Mouse (Mus musculus): ENCODE results near the gene Pex19. TPM values are rescaled to one million over a fixed set of nuclear protein-coding genes. Genes with fewer than 3 reads are reported as not detected.

Pex19 gene
- 19.4 TPM for polyA plus RNA-seq (2014; fragmentation: Illumina TruSeq; extraction: RNeasy Lipid Tissue Mini Kit (QIAGEN cat#74804); ENCODE audit: low read depth, low replicate concordance)

GRCm38 (mm10) chr1:172126376-172127347 lies at the start of gene Pex19:
Pex19 (plus strand) TSS chr1:172126755.

DNA sequence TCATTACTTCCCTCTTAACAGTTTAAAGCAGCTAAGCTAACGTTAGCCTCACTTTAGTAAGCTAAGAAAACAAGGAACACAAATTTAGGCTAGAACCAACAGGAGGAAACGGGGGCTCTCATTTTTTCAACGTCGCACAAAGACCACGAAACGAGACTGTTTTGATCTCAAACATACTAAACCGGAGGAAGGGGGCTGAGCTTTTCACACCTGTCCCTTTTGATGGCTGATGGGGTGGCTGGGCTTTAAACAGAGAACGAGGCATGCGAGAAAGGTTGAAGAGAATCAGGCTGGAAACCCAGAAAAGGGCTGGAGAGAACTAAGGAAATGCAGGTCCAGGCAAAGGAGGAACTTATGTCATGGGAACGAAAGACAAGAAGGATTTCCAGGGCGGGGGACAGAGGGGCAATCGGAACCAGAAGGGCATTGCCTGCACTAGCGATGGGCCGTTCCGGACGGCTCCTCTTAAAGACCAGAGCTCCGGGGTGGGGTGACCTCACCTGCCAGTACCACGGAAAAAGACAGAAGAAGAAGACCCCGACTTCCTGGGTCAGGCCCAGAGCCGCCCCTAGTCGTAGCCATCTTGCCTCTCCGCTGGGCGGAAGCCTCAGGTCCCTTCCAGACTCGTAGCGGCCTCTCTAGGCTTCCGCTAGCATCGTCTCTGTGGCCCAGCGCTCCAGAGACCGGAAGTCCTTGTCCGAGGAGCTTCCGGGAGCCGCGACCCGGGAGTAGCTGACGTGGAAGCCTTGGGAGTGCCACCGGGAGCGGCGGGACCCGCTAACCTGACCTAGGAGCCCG lies 44.3 kb upstream of the Pex19 start, which contains the start of the genes Copa and Ncstn:
Copa (plus strand) TSS at position 429 of the 798 bp plus-strand sequence.
Ncstn (minus strand) TSS at position 695 of the 798 bp plus-strand sequence.

DNA sequence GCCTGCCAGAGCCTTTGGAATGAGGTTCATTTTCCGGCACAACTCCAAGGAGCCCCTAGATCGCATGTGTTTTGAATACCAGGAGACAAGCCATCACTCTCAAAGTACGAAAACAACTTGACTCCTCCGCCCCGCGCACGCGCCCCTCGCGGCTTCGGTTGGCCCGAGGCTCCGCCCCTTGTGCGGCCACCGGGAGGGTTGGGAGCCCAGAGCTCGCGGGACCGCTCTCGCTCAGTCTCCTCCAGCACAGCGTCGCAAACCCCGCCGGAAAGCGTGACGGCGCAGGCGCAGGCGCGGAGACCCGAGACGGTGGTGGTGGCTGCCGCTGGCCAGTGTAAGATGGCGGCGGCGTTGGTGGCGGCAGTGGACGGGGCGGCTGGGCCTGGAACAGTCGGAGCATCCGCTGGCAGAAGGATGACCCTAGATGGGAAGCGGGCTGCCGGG lies 21.3 kb downstream of the Pex19 start, which contains the start of gene Dcaf8:
Dcaf8 (plus strand) TSS at position 250 of the 444 bp plus-strand sequence.

Other genes starting within 250 kb of the Pex19 start
- gene Gm10521, start 231.1 kb upstream of the Pex19 start, polyA plus RNA-seq (2014; fragmentation: Illumina TruSeq; extraction: RNeasy Lipid Tissue Mini Kit (QIAGEN cat#74804); ENCODE audit: low read depth, low replicate concordance): 0.13 TPM
- 0.06 TPM for gene Slamf6, start 209.2 kb upstream of the Pex19 start, polyA plus RNA-seq (2014; fragmentation: Illumina TruSeq; extraction: RNeasy Lipid Tissue Mini Kit (QIAGEN cat#74804); ENCODE audit: low read depth, low replicate concordance)
- gene Vangl2, start 98.3 kb upstream of the Pex19 start, polyA plus RNA-seq (2014; fragmentation: Illumina TruSeq; extraction: RNeasy Lipid Tissue Mini Kit (QIAGEN cat#74804); ENCODE audit: low read depth, low replicate concordance): 0.35 TPM
- gene Nhlh1, start 69.2 kb upstream of the Pex19 start, polyA plus RNA-seq (2014; fragmentation: Illumina TruSeq; extraction: RNeasy Lipid Tissue Mini Kit (QIAGEN cat#74804); ENCODE audit: low read depth, low replicate concordance): not detected
- gene Copa, start 44.2 kb upstream of the Pex19 start, polyA plus RNA-seq (2014; fragmentation: Illumina TruSeq; extraction: RNeasy Lipid Tissue Mini Kit (QIAGEN cat#74804); ENCODE audit: low read depth, low replicate concordance): 78.8 TPM
- 17.9 TPM for gene Ncstn, start 44.0 kb upstream of the Pex19 start, polyA plus RNA-seq (2014; fragmentation: Illumina TruSeq; extraction: RNeasy Lipid Tissue Mini Kit (QIAGEN cat#74804); ENCODE audit: low read depth, low replicate concordance)
- 73.1 TPM for gene Dcaf8, start 21.3 kb downstream of the Pex19 start, polyA plus RNA-seq (2014; fragmentation: Illumina TruSeq; extraction: RNeasy Lipid Tissue Mini Kit (QIAGEN cat#74804); ENCODE audit: low read depth, low replicate concordance)
- 19.4 TPM for gene Pea15a, start 80.0 kb downstream of the Pex19 start, polyA plus RNA-seq (2014; fragmentation: Illumina TruSeq; extraction: RNeasy Lipid Tissue Mini Kit (QIAGEN cat#74804); ENCODE audit: low read depth, low replicate concordance)
- 4.4 TPM for gene Casq1, start 93.1 kb downstream of the Pex19 start, polyA plus RNA-seq (2014; fragmentation: Illumina TruSeq; extraction: RNeasy Lipid Tissue Mini Kit (QIAGEN cat#74804); ENCODE audit: low read depth, low replicate concordance)
- 286 TPM for gene Atp1a4, start 131.7 kb downstream of the Pex19 start, polyA plus RNA-seq (2014; fragmentation: Illumina TruSeq; extraction: RNeasy Lipid Tissue Mini Kit (QIAGEN cat#74804); ENCODE audit: low read depth, low replicate concordance)
- gene Igsf8, start 134.9 kb downstream of the Pex19 start, polyA plus RNA-seq (2014; fragmentation: Illumina TruSeq; extraction: RNeasy Lipid Tissue Mini Kit (QIAGEN cat#74804); ENCODE audit: low read depth, low replicate concordance): 0.74 TPM
- 9.5 TPM for gene Atp1a2, start 171.3 kb downstream of the Pex19 start, polyA plus RNA-seq (2014; fragmentation: Illumina TruSeq; extraction: RNeasy Lipid Tissue Mini Kit (QIAGEN cat#74804); ENCODE audit: low read depth, low replicate concordance)
- gene Kcnj9, start 202.6 kb downstream of the Pex19 start, polyA plus RNA-seq (2014; fragmentation: Illumina TruSeq; extraction: RNeasy Lipid Tissue Mini Kit (QIAGEN cat#74804); ENCODE audit: low read depth, low replicate concordance): 8.4 TPM
- gene Kcnj10, start 214.5 kb downstream of the Pex19 start, polyA plus RNA-seq (2014; fragmentation: Illumina TruSeq; extraction: RNeasy Lipid Tissue Mini Kit (QIAGEN cat#74804); ENCODE audit: low read depth, low replicate concordance): 0.10 TPM
- gene Pigm, start 249.8 kb downstream of the Pex19 start, polyA plus RNA-seq (2014; fragmentation: Illumina TruSeq; extraction: RNeasy Lipid Tissue Mini Kit (QIAGEN cat#74804); ENCODE audit: low read depth, low replicate concordance): 6.7 TPM

Data from testis, adult 10 weeks (tissue).